Mouse (Mus musculus): ENCODE results near the gene Vmn1r142.
"Not testable (repeated sequence)": the region's sequence is repeated elsewhere in the genome, so short reads cannot be mapped to it uniquely, and the experiment has no call there.

Gene Vmn1r142

DNA sequence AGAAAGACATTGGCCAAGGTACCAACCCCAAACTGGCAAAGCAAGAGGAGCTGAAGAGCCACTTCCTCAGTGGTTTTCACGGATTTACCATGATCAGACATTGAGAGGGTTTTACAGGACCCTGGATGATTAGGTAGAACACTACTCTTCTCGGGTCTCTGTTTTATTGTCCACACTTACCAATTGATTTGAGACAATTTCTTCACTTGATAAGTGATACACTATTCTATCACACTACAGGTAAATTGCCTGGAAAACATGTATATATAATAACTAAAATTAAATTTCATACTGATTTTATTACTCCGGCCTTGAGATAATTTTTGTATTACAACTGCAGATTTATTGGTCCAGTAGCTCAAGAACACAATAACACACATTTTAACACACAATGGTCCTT is at the start of gene Vmn1r142:
Gene Vmn1r142, minus strand, starts transcription at position 101 of the 400 bp plus-strand sequence.
- not testable (repeated sequence) for DNase-seq (ENCODE audit: low spot score in 2 of 2)

- DNase-seq (ENCODE audit: low spot score in 2 of 2): not testable (repeated sequence)
These were observed 37.3 kb upstream of the Vmn1r142 start, which contains the start of gene Gm8653 for GRCm38 (mm10) chr7:22201164-22201563. Gene Gm8653 (minus strand): TSS chr7:22201264.

DNA sequence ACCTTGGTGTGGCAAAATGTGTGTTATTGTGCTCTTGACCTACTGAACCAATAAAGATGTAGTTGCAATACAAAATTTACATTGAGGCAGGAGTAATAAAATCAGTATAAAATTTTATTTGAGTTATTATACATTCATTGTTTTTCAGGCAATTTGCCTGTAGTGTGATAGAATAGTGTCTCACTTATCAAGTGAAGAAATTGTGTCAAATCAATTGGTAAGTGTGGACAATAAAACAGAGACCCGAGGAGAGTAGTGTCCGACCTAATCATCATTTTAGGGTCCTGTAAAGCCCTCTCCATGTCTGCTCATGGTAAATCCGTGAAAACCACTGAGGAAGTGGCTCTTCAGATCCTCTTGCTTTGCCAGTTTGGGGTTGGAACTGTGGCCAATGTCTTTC is 25.2 kb upstream of the Vmn1r142 start, which contains the start of gene Vmn1r143:
Gene Vmn1r143, plus strand, starts transcription at position 301 of the 400 bp plus-strand sequence.
- DNase-seq (ENCODE audit: low spot score in 2 of 2): not testable (repeated sequence)

DNA sequence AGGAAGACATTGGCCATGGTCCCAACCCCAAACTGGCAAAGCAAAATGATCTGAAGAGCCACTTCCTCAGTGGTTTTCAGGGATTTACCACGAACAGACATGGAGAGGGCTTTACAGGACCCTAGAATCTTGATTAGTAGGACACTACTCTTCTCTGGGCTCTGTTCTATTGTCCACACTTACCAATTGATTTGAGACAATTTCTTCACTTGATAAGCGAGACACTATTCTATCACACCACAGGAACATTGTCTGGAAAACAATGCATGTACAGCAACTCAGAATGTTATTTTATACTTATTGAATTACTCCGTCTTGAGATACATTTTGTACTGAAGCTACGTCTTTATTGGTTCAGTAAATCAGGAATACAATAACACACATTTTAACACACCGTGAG is 29.2 kb downstream of the Vmn1r142 start, which contains the start of gene Gm10666:
Gene Gm10666, minus strand, starts transcription at position 101 of the 400 bp plus-strand sequence.
- not testable (repeated sequence) for DNase-seq (ENCODE audit: low spot score in 2 of 2)

GRCm38 (mm10) chr7:22118145-22118544 is 45.7 kb downstream of the Vmn1r142 start, which contains the start of gene Gm16451:
Gene Gm16451 (minus strand): TSS chr7:22118245.
- not testable (repeated sequence) for DNase-seq (ENCODE audit: low spot score in 2 of 2)
